Mouse (Mus musculus): ENCODE data around the gene Map2. TPM values are rescaled to one million over a fixed set of nuclear protein-coding genes. Genes with fewer than 3 reads are reported as not detected.

The Map2 gene
- polyA plus RNA-seq, 1 experiment: 18.3 TPM

DNA sequence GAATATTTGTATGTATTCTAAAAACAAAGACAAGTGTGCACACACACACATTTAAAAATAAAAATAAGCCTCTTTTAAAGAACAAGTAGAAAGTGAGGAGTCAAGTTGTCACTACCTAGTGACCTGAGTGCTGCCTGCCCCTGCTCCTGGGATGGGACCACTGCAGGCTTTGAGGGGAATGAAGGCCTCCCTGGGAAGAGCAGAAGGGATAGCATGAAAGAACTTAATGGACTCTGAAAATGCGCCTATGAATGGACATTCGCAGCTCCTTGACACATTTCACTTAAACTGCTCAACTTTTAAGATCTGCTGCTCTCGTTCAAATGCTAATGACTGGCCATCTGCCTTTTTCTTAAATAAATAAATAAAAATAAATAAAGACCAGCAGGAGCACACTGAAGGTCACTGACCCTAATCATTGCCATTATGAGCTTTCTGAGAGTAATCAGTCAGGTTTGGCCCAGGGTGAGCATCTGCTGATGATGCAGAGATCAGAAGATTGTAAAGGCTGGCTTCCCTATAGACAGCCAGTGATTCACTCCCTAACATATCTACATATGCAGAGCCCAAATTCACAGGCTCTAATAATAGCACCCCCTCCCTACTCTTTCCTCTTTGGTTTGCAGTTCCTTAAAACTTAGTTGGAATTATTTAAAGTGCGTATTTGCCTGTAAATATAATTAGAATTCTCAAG is 91.3 kb downstream of the Map2 start:
- Histone ChIP-seq H3K27ac (ENCODE audit: insufficient read depth, low read length) (no peak overlapping the region), H3K27me3 (ENCODE audit: control insufficient read depth, insufficient read depth, low read length, poor library complexity, severe bottlenecking) (no peaks in the 10 kb centered on the region), H3K4me1 (ENCODE audit: control insufficient read depth, insufficient read depth, low read length) (no peaks in the 10 kb centered on the region), H3K9me3 (replicated peaks; ENCODE audit: control insufficient read depth, insufficient read depth, low read length, poor library complexity, severe bottlenecking) (no peaks in the 10 kb centered on the region), H3K9ac (ENCODE audit: low read depth, poor library complexity, severe bottlenecking) (no peak overlapping the region), H3K36me3 (ENCODE audit: control insufficient read depth, insufficient read depth, low read length, poor library complexity, severe bottlenecking) (no peaks in the 10 kb centered on the region), H3K4me3 (ENCODE audit: low read depth, low read length) (no peak overlapping the region)
- TF ChIP-seq EP300 (IDR thresholded peaks at IDR 0.05; ENCODE audit: insufficient read depth, low read depth, low read length) (no peak), POLR2A (IDR thresholded peaks at IDR 0.05; ENCODE audit: insufficient read depth, low read length) (no peak), CTCF (IDR thresholded peaks at IDR 0.05; ENCODE audit: low read depth, low read length) (no peak)

DNA sequence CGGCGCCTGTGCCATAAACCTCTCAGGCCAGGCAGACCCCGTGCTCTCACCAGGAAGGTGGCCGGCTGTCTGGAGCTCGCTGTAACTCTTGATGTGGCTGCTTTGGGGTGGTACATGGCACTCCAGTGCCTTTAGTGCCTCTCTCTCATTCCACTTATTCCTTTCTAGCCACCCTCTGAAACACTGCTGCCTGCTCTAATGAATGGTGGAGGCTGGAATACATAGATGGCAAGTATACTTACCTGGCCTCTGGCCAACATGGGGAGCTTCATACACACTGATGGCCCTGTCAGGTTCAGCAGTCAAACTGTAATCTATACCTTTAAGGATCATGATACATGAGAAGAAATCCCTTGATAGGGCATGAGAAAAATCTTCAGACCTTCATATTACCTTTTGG is 102.6 kb downstream of the Map2 start:
- TF ChIP-seq CTCF (IDR thresholded peaks at IDR 0.05; ENCODE audit: low read depth, low read length) (no peak), EP300 (IDR thresholded peaks at IDR 0.05; ENCODE audit: insufficient read depth, low read depth, low read length) (no peak), POLR2A (IDR thresholded peaks at IDR 0.05; ENCODE audit: insufficient read depth, low read length) (no peak)
- H3K36me3 ChIP-seq (ENCODE audit: control insufficient read depth, insufficient read depth, low read length, poor library complexity, severe bottlenecking): no peaks in the 10 kb centered on the region
- peak overlapping the region; percentile 23 for H3K4me3 ChIP-seq (ENCODE audit: low read depth, low read length)

DNA sequence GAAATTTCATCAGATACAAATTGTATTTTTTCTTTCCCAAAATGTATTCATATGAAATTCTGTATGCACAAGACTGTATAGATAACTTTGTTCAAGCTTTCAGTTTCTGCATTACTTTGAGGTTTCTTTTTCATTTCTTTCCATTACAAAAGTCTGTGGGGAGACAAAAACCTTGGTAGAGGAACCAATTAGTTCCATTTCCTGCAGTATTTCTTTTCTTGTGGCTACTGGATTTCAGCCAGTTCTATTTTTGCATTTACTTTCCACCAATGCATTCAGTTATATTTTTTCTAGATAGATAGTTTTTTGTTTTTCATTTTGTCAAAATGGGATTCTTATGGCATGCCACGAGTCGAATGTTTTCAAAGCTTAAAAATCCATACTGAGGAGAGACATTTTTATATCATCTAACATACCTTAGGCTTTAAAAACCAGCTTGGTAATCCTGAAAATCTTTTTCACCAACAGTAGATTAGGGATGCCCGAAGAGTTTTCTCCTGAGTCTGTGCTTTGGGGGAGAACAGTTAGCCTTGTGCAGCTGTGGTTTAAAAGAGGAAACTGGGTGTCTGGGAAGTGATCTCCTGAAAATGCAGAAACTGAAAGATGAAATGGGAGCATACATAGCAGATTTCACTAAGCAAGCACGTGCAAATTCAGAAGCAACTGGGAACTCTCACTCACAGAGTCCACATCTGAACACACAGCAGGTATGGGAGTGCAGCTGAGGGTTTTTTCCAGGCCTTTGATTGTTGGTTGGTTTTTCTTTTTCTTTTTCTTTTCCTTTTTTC is 104.3 kb downstream of the Map2 start:
- TF ChIP-seq CTCF (IDR thresholded peaks at IDR 0.05; ENCODE audit: low read depth, low read length): no peak
- TF ChIP-seq EP300 (IDR thresholded peaks at IDR 0.05; ENCODE audit: insufficient read depth, low read depth, low read length): no peak
- TF ChIP-seq POLR2A (IDR thresholded peaks at IDR 0.05; ENCODE audit: insufficient read depth, low read length): no peak

More for the DNA sequence above, 102.6 kb downstream of the Map2 start:
- Histone ChIP-seq H3K9ac (ENCODE audit: low read depth, poor library complexity, severe bottlenecking) (no peak overlapping the region), H3K27ac (ENCODE audit: insufficient read depth, low read length) (no peak overlapping the region), H3K4me1 (ENCODE audit: control insufficient read depth, insufficient read depth, low read length) (no peaks in the 10 kb centered on the region), H3K9me3 (replicated peaks; ENCODE audit: control insufficient read depth, insufficient read depth, low read length, poor library complexity, severe bottlenecking) (no peaks in the 10 kb centered on the region), H3K27me3 (ENCODE audit: control insufficient read depth, insufficient read depth, low read length, poor library complexity, severe bottlenecking) (no peaks in the 10 kb centered on the region)

DNA sequence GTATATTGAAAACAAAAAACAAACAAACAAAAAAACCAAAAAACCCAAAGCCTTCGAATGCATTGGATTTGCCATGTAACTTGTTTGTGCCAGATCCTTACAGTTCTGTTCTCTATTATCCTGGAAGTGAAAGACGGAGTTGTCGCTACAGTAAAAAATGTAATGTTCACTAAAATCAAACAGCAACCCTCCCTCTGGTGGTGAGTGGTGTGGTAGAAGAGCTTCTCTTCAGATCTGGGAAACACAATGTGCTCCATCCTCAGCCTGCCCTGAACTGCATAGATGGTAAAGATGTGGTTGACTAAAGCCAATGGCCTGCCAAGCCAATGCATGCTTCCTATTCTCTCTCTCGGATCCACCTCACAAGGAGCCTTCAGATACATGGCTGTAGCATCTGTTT is 105.1 kb downstream of the Map2 start:
- no peaks in the 10 kb centered on the region for H3K27me3 ChIP-seq (ENCODE audit: control insufficient read depth, insufficient read depth, low read length, poor library complexity, severe bottlenecking)
- no peaks in the 10 kb centered on the region for H3K9me3 ChIP-seq (replicated peaks; ENCODE audit: control insufficient read depth, insufficient read depth, low read length, poor library complexity, severe bottlenecking)
- H3K9ac ChIP-seq (ENCODE audit: low read depth, poor library complexity, severe bottlenecking): no peak overlapping the region
- no peak for TF ChIP-seq EP300 (IDR thresholded peaks at IDR 0.05; ENCODE audit: insufficient read depth, low read depth, low read length)
- TF ChIP-seq POLR2A (IDR thresholded peaks at IDR 0.05; ENCODE audit: insufficient read depth, low read length): no peak
- no peak for TF ChIP-seq CTCF (IDR thresholded peaks at IDR 0.05; ENCODE audit: low read depth, low read length)
- no peaks in the 10 kb centered on the region for H3K4me1 ChIP-seq (ENCODE audit: control insufficient read depth, insufficient read depth, low read length)
- H3K4me3 ChIP-seq (ENCODE audit: low read depth, low read length): no peak overlapping the region
- H3K36me3 ChIP-seq (ENCODE audit: control insufficient read depth, insufficient read depth, low read length, poor library complexity, severe bottlenecking): no peaks in the 10 kb centered on the region
- H3K27ac ChIP-seq (ENCODE audit: insufficient read depth, low read length): no peak overlapping the region

More for the DNA sequence above, 104.3 kb downstream of the Map2 start:
- Histone ChIP-seq H3K27me3 (ENCODE audit: control insufficient read depth, insufficient read depth, low read length, poor library complexity, severe bottlenecking) (no peaks in the 10 kb centered on the region), H3K4me3 (ENCODE audit: low read depth, low read length) (no peak overlapping the region), H3K27ac (ENCODE audit: insufficient read depth, low read length) (no peak overlapping the region), H3K36me3 (ENCODE audit: control insufficient read depth, insufficient read depth, low read length, poor library complexity, severe bottlenecking) (no peaks in the 10 kb centered on the region), H3K9me3 (replicated peaks; ENCODE audit: control insufficient read depth, insufficient read depth, low read length, poor library complexity, severe bottlenecking) (no peaks in the 10 kb centered on the region), H3K9ac (ENCODE audit: low read depth, poor library complexity, severe bottlenecking) (no peak overlapping the region), H3K4me1 (ENCODE audit: control insufficient read depth, insufficient read depth, low read length) (no peaks in the 10 kb centered on the region)

DNA sequence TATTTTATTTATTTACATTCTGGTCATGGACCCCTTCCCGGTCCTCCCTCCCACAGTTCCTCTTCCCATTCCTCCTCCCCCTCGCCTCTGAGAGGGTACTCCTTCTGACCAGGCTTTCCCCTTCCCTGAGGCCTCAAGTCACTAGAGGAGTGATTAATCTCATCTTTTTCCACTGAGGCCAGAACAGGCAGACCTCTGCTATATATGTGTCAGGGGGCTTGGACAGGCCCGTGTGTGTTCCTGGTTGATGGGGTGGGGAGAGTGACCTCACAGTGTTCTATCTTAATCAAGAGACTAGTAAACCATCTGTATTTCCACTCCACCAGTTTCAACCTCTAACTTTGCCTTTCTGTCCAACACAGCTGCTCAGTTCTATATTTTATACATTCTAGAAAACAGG is 107.4 kb downstream of the Map2 start:
- H3K4me1 ChIP-seq (ENCODE audit: control insufficient read depth, insufficient read depth, low read length): no peaks in the 10 kb centered on the region
- no peak overlapping the region for H3K9ac ChIP-seq (ENCODE audit: low read depth, poor library complexity, severe bottlenecking)

DNA sequence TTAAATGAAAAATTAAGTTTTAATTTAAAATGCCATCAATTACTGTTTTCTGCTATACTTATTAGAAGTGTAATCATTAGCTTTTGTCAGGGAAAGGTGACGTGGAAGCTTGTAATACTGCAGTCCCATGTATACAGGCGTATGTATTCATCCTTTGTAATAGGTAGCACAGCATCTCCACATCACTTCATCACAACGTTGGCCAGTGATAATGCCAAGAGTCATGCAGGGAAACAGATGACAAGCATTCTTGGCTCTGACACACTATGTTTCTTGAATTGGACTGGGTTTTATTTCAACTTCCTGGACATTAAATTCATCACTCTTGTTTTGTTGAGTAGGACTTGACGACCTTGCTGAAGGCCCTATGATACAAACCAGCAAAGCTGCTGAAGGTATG is 113.9 kb downstream of the Map2 start:
- Histone ChIP-seq H3K4me3 (ENCODE audit: low read depth, low read length) (no peak overlapping the region), H3K9me3 (replicated peaks; ENCODE audit: control insufficient read depth, insufficient read depth, low read length, poor library complexity, severe bottlenecking) (no peaks in the 10 kb centered on the region), H3K27me3 (ENCODE audit: control insufficient read depth, insufficient read depth, low read length, poor library complexity, severe bottlenecking) (no peaks in the 10 kb centered on the region), H3K36me3 (ENCODE audit: control insufficient read depth, insufficient read depth, low read length, poor library complexity, severe bottlenecking) (no peaks in the 10 kb centered on the region), H3K9ac (ENCODE audit: low read depth, poor library complexity, severe bottlenecking) (no peak overlapping the region), H3K27ac (ENCODE audit: insufficient read depth, low read length) (no peak overlapping the region), H3K4me1 (ENCODE audit: control insufficient read depth, insufficient read depth, low read length) (no peaks in the 10 kb centered on the region)
- TF ChIP-seq CTCF (IDR thresholded peaks at IDR 0.05; ENCODE audit: low read depth, low read length) (no peak), POLR2A (IDR thresholded peaks at IDR 0.05; ENCODE audit: insufficient read depth, low read length) (no peak), EP300 (IDR thresholded peaks at IDR 0.05; ENCODE audit: insufficient read depth, low read depth, low read length) (no peak)

More for the DNA sequence above, 107.4 kb downstream of the Map2 start:
- no peak for TF ChIP-seq EP300 (IDR thresholded peaks at IDR 0.05; ENCODE audit: insufficient read depth, low read depth, low read length)
- no peak for TF ChIP-seq POLR2A (IDR thresholded peaks at IDR 0.05; ENCODE audit: insufficient read depth, low read length)
- TF ChIP-seq CTCF (IDR thresholded peaks at IDR 0.05; ENCODE audit: low read depth, low read length): no peak
- Histone ChIP-seq H3K4me3 (ENCODE audit: low read depth, low read length) (no peak overlapping the region), H3K36me3 (ENCODE audit: control insufficient read depth, insufficient read depth, low read length, poor library complexity, severe bottlenecking) (no peaks in the 10 kb centered on the region), H3K9me3 (replicated peaks; ENCODE audit: control insufficient read depth, insufficient read depth, low read length, poor library complexity, severe bottlenecking) (no peaks in the 10 kb centered on the region), H3K27me3 (ENCODE audit: control insufficient read depth, insufficient read depth, low read length, poor library complexity, severe bottlenecking) (no peaks in the 10 kb centered on the region), H3K27ac (ENCODE audit: insufficient read depth, low read length) (no peak overlapping the region)

Data from ES-Bruce4 (cell line).